Mouse (Mus musculus): Measurements from ENCODE around the gene Mad1l1.

The Mad1l1 gene

GRCm38 (mm10) chr5:140182351-140182750 lies 139.0 kb downstream of the Mad1l1 start:
- DNase-seq (ENCODE audit: low spot score in 2 of 2) = no peak

GRCm38 (mm10) chr5:140180016-140180415 lies 141.3 kb downstream of the Mad1l1 start:
- no peak for DNase-seq (ENCODE audit: low spot score in 2 of 2)

GRCm38 (mm10) chr5:140178058-140178690 lies 143.2 kb downstream of the Mad1l1 start:
- peak in 1 of 2 experiments; percentile 22 for DNase-seq (ENCODE audit: low spot score in 2 of 2)

- DNase-seq (ENCODE audit: low spot score in 2 of 2) = no peak
These were observed 143.8 kb downstream of the Mad1l1 start for GRCm38 (mm10) chr5:140177582-140177981.

- DNase-seq (ENCODE audit: low spot score in 2 of 2) = no peak
These were observed 145.0 kb downstream of the Mad1l1 start for GRCm38 (mm10) chr5:140176370-140176769.

DNA sequence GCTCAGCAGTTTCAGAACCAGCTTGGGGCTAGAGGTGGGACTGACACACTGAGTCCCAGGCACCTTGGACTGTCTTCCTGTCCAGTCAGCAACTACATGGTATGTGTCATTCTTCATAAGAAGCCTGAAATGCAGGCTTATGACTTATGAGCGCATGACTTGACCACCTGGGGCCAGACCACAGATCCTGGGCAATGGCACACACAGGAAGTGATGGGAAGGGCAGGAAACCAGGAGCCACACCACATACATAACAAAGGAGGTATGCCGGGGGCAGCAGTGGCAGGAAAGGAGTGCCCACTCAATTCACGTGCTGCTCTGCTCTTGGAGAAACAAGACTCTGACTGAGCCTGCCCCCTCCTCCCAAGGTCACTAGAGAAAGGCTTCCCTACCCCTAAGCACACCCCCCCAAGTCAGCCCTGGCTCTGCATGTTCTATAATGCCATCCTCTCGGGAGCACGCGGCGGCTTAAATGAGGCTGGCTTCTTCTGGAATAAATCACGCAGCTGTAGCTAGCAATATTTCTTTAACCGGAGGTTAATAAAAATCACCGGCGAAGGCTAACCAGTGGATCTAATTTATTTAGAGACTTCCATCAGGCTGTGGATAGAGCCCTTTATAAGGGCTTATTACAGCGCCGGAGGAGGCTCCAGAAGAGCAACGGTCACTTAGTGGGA lies 146.4 kb downstream of the Mad1l1 start:
- no peak for DNase-seq (ENCODE audit: low spot score in 2 of 2)

- DNase-seq (ENCODE audit: low spot score in 2 of 2) = no peak
These were observed 147.3 kb downstream of the Mad1l1 start for GRCm38 (mm10) chr5:140174066-140174465.

GRCm38 (mm10) chr5:140173181-140173580 lies 148.2 kb downstream of the Mad1l1 start:
- no peak for DNase-seq (ENCODE audit: low spot score in 2 of 2)

GRCm38 (mm10) chr5:140171710-140172109 lies 149.6 kb downstream of the Mad1l1 start:
- DNase-seq (ENCODE audit: low spot score in 2 of 2) = no peak

GRCm38 (mm10) chr5:140167531-140167930 lies 153.8 kb downstream of the Mad1l1 start:
- DNase-seq (ENCODE audit: low spot score in 2 of 2) = no peak

DNA sequence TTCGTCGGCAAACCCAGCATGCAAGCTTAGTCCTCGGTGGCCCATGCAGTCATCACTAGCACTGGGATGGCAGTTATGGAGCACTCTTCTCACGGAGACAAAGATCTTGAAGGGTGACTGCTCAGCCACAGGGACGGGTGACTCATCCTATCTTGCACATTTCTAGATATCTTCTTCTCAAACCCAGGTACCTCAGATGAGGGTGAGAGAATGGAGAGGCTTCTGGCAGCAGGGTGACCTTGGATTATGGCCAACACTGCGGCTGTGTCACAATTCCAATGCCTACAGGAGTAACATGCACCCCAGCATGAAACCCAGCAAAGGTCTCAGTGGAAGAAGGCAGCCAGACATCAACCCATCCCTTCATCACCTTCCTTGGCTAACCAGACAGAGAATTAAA lies 154.3 kb downstream of the Mad1l1 start:
- DNase-seq (ENCODE audit: low spot score in 2 of 2) = no peak

DNA sequence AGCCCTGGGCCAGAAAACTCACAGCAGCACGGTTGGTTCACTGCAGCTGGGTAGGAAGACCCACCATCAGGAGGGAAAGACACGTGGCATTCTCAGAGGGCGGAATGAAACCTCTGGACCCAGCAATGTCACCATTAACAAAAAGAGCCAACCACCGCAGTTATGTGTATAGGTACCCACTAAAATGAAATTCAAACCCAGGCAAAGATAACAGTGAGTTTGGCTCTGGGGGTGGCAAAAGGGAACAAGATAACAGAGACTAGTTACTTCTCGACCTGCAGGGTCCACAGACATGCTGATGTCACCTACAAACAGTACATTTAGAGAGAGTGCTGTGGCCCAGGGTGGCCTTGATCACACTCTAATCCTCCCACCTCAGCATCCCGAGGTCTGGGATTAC lies 157.4 kb downstream of the Mad1l1 start:
- DNase-seq (ENCODE audit: low spot score in 2 of 2) = no peak

- no peak for DNase-seq (ENCODE audit: low spot score in 2 of 2)
These were observed 159.1 kb downstream of the Mad1l1 start for GRCm38 (mm10) chr5:140162071-140162845.

GRCm38 (mm10) chr5:140159007-140159406 lies 162.3 kb downstream of the Mad1l1 start:
- DNase-seq (ENCODE audit: low spot score in 2 of 2) = no peak

GRCm38 (mm10) chr5:140157886-140158627 lies 163.3 kb downstream of the Mad1l1 start:
- DNase-seq (ENCODE audit: low spot score in 2 of 2) = no peak

GRCm38 (mm10) chr5:140154166-140154565 lies 167.2 kb downstream of the Mad1l1 start:
- no peak for DNase-seq (ENCODE audit: low spot score in 2 of 2)

DNA sequence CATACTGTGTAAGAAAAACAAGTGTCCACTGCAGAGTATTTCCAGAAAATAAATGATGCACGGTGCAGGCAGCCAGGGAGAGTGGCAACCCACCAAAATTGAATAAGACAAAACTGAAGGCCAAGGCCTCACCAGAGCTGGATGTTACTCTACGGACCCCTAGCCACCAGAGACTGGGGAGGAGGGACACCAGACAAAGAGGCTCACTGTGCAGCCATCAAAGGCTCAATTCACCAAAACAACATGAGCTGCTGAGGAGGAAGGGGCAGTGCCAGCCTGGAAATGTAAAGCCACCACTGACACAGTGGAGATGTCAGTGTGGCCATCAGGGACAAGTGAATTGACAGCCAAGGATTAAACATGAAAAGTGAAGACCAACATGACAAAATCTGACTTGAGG lies 169.5 kb downstream of the Mad1l1 start:
- peak in 1 of 2 experiments; percentile 19 for DNase-seq (ENCODE audit: low spot score in 2 of 2)

DNA sequence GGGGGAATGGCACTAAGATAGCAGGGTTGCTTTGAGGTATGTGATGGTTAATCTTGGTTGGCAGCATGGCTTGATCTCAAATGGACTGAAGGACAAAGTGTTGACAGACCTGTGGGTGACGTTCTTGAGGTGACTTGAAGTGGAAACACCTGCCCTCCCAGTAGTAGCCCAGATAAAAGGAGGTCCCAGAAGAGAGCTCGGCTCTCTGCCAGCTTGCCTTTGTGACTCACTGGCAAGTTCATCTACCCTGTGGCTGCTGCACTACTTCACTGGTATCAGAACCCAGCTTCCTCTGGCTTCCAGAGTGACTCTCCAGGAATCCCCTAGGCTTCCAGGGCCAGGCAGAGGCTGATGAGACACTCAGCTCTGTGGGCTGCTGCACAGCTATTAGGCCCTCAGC lies 170.2 kb downstream of the Mad1l1 start:
- no peak for DNase-seq (ENCODE audit: low spot score in 2 of 2)

DNA sequence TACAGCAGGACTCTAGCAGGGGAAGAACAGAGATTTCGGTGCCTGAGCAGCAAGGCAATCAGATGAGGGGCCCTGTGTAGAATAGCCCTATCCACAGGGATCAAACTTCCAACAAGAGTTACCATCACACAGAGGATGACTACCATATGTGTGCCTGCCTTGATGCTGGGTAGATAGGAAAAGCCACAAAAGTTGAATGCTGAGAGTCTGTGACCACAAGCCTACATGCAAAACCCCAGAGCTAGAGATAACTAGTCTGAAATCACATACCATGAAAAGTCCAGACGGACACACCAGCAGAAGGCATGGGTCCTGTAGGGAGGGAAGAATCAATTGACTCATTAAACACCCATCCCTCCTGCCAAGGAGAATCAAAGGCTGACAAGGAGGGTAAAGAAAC lies 170.7 kb downstream of the Mad1l1 start:
- DNase-seq (ENCODE audit: low spot score in 2 of 2) = no peak

DNA sequence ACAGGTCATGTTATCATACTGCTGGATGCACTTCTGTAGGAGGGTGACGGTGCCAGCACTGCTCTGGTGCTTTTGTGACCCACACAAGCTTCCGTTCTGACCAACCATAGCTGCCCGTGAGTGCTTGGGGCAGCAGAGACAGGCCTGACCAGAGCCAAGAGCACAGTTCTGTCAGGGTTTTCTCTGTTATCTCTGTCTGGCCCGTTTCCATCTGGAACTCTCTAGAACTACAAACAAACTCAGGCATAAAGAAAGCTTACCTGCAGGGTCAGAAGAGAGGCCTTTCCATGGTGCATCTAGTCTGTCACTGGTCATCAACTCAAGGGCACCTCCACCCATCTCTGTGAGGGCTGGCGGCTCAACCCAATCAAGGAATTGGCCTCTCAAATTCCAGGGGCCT lies 171.2 kb downstream of the Mad1l1 start:
- DNase-seq (ENCODE audit: low spot score in 2 of 2) = no peak

DNA sequence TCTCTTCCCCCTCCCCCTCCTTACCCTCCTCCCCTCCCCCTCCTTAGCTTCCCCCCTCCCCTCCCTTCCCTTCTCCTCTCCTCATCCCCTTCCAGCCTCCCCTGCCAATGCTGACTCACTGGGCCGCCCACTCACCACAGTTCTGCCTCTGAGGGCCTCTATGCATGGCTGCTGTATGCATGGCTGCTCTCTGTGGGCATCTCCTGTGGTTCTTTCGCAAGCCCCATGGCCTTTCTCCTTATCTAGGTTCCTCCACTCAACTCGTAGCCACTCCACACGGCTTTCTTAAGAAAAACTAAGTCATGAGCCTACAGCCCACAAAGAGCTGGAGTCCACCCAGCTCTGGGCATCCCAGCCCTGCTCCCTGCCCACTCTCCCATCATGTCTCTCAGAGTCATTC lies 172.1 kb downstream of the Mad1l1 start:
- peak; percentile 42 to 67 for DNase-seq (ENCODE audit: low spot score in 2 of 2)

DNA sequence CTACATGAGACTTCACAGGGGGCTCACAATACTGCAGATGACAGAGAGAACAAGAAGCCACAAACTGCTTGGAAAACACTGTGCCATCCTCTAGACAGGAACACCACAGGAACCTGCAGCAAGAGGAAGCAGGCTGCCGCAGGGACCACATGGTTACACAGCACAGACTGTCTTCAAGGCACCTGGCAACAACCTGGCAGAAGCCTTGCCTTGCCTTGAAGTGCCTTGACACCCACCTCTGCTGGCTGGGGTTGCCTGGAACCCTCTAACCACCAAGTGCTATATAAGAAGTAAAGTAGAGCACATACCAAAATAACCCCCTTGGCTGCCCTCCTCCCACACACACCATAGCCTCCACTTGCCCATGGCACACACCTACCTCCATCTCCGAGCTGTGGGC lies 177.8 kb downstream of the Mad1l1 start:
- no peak for DNase-seq (ENCODE audit: low spot score in 2 of 2)

Measured in frontal cortex, postnatal 36 days (tissue).